Mouse (Mus musculus) brain, embryonic 14.5 days (tissue): ENCODE measurements around the gene Tubd1.

Source experiments
- CTCF ChIP-seq: fragments of 200-500 bp; IDR thresholded peaks from 2 replicates; pipeline ENCODE4 v1.5.1; 2012; ENCODE audit warnings: inconsistent platforms, mild to moderate bottlenecking, moderate library complexity, borderline replicate concordance; ENCODE audit not compliant: insufficient read depth, insufficient read length; ENCODE audit errors: extremely low read depth
- POLR2A ChIP-seq: fragments of 200-500 bp; IDR thresholded peaks from 2 replicates; pipeline ENCODE4 v1.6.1; 2012; ENCODE audit warnings: mild to moderate bottlenecking, inconsistent platforms, borderline replicate concordance; ENCODE audit not compliant: poor library complexity, insufficient read depth, insufficient read length, severe bottlenecking; ENCODE audit errors: extremely low read depth

GRCm38 (mm10) chr11:86516620-86517019 lies 28.2 kb upstream of the Tubd1 start:
- TF ChIP-seq POLR2A (no peak), CTCF (no peak)
